Mouse (Mus musculus): ENCODE data around the gene Sepsecs. TPM values are rescaled to one million over a fixed set of nuclear protein-coding genes. Genes with fewer than 3 reads are reported as not detected.

Gene Sepsecs
- total RNA-seq, 2 experiments from 2014 or later = 16.8 to 21.8 TPM

- no peak for DNase-seq (ENCODE audit: low spot score in 2 of 2)
Measured at GRCm38 (mm10) chr5:52652086-52652485, 17.4 kb downstream of the Sepsecs start.

- DNase-seq (ENCODE audit: low spot score in 2 of 2) = no peak
Measured at GRCm38 (mm10) chr5:52643947-52644840, 25.3 kb downstream of the Sepsecs start.

GRCm38 (mm10) chr5:52641736-52642135 lies 27.8 kb downstream of the Sepsecs start:
- DNase-seq (ENCODE audit: low spot score in 2 of 2) = no peak

- DNase-seq (ENCODE audit: low spot score in 2 of 2) = no peak
Measured at GRCm38 (mm10) chr5:52638916-52639315, 30.6 kb downstream of the Sepsecs start.

GRCm38 (mm10) chr5:52638006-52638405 lies 31.5 kb downstream of the Sepsecs start:
- DNase-seq (ENCODE audit: low spot score in 2 of 2) = no peak

- no peak for DNase-seq (ENCODE audit: low spot score in 2 of 2)
Measured at GRCm38 (mm10) chr5:52636923-52637322, 32.6 kb downstream of the Sepsecs start.

GRCm38 (mm10) chr5:52636025-52636755 lies 33.3 kb downstream of the Sepsecs start:
- DNase-seq (ENCODE audit: low spot score in 2 of 2) = no peak

GRCm38 (mm10) chr5:52634017-52634416 lies 35.5 kb downstream of the Sepsecs start:
- no peak for DNase-seq (ENCODE audit: low spot score in 2 of 2)

- no peak for DNase-seq (ENCODE audit: low spot score in 2 of 2)
Measured at GRCm38 (mm10) chr5:52630541-52630940, 39.0 kb downstream of the Sepsecs start.

- DNase-seq (ENCODE audit: low spot score in 2 of 2) = no peak
Measured at GRCm38 (mm10) chr5:52629214-52629613, 40.3 kb downstream of the Sepsecs start.

- no peak for DNase-seq (ENCODE audit: low spot score in 2 of 2)
Measured at GRCm38 (mm10) chr5:52628783-52629182, 40.7 kb downstream of the Sepsecs start.

GRCm38 (mm10) chr5:52627713-52628112 lies 41.8 kb downstream of the Sepsecs start:
- DNase-seq (ENCODE audit: low spot score in 2 of 2) = no peak

GRCm38 (mm10) chr5:52626092-52626491 lies 43.4 kb downstream of the Sepsecs start:
- no peak for DNase-seq (ENCODE audit: low spot score in 2 of 2)

- DNase-seq (ENCODE audit: low spot score in 2 of 2) = no peak
Measured at GRCm38 (mm10) chr5:52624956-52625355, 44.6 kb downstream of the Sepsecs start.

- DNase-seq (ENCODE audit: low spot score in 2 of 2) = no peak
Measured at GRCm38 (mm10) chr5:52623099-52623498, 46.4 kb downstream of the Sepsecs start.

- no peak for DNase-seq (ENCODE audit: low spot score in 2 of 2)
Measured at GRCm38 (mm10) chr5:52618348-52619270, 50.9 kb downstream of the Sepsecs start.

- DNase-seq (ENCODE audit: low spot score in 2 of 2) = no peak
Measured at GRCm38 (mm10) chr5:52617711-52618347, 51.7 kb downstream of the Sepsecs start.

GRCm38 (mm10) chr5:52616549-52616948 lies 53.0 kb downstream of the Sepsecs start:
- no peak for DNase-seq (ENCODE audit: low spot score in 2 of 2)

GRCm38 (mm10) chr5:52615421-52615820 lies 54.1 kb downstream of the Sepsecs start:
- no peak for DNase-seq (ENCODE audit: low spot score in 2 of 2)

- DNase-seq (ENCODE audit: low spot score in 2 of 2) = no peak
Measured at GRCm38 (mm10) chr5:52614686-52615085, 54.8 kb downstream of the Sepsecs start.

GRCm38 (mm10) chr5:52612776-52613175 lies 56.7 kb downstream of the Sepsecs start:
- DNase-seq (ENCODE audit: low spot score in 2 of 2) = no peak

Data from adrenal gland, postnatal 4 days (tissue).